Mouse (Mus musculus): ENCODE results near the gene Gba2.

The Gba2 gene

GRCm38 (mm10) chr4:43581381-43581780 lies 2.7 kb upstream of the Gba2 start:
- in situ Hi-C loops (cut with MboI) = no loop called here

DNA sequence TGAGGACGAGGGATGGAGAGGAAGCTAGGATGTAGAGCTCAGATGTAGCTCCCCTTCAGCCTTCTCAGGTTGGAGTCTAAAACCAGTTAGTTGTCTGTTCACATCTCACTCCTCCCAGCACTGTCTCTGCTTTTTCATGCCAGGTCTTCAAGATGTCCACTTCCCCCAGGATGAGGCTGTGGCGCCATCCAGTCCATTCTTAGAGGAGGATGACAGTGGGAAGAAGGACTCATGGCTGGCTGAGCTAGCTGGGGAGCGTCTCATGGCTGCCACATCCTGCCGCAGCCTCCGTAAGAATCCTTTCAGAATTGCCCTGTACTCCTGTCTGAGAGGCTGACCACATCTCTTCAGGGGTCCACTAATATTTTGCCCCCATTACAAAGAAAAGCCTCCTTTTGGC lies 2.0 kb upstream of the Gba2 start:
- in situ Hi-C loops (cut with MboI) = no loop called here

DNA sequence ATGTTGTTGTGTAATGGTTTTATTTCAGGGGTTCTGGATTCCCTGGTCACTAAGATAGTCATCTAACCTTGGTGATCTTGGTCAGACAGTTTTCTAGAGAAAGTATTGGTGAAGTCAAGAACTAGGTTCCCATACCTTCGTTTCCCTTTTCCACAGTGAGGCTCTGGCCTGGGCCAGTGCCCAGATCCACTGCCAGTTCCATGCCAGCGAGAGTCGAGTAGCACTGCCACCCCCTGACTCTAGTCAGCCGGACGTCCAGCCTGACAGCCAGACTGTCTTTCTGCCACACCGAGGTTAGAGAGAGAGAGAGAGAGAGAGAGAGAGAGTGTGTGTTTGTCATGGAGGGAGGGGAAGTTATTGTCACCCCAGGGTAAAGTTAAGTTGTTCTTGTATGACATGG lies 1.1 kb upstream of the Gba2 start:
- in situ Hi-C loops (cut with MboI) = no loop called here

DNA sequence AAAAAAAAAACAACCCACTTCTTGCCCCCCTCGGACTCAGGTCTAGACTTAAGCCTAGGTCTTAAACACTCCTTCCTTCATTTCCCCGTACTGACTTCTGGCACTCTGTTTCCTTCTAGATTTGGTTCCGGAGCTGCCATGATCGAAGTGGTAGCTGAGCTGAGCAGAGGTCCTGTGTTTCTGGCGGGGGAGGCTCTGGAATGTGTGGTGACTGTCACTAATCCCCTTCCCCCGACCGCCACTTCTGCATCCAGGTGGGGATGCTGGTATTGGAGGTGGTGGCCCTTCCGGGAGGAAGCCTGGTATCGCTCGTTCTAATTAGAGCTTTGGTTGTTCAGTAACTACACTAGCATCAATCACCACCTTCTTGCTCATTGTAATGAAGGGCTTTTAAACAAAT lies 583 bp upstream of the Gba2 start:
- in situ Hi-C loops (cut with MboI) = no loop called here

DNA sequence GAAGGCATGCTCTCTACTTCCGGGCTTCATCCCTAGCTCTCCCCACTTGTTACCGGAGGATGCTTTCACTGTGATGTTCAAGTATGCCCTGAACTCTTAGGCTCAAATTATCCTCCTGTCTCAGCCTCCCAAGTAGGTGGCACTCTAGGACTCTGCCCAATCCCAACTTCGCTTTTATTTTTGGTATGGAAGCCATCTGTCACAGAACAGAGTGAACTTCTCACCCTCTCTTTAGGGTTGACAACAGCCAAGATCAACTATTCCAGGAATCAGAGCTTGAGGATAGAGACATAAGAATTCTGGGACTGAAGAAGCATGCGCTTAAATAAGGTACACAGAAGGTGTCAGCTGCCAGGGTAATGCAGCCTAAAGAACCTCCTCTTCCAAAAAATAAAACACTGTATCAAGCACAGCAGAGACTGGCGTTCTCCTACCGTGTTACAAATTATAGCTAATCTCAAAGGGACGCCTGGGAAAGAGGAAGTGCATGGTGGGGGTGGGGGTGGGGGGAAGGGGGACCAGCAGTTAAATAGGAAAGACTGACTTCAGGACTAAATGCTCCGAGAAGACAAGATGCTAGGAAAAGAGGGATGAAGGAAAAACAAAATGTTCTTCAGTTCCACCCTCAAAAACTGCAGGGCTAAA lies 1.3 kb downstream of the Gba2 start:
- in situ Hi-C loops (cut with MboI) = no loop called here

GRCm38 (mm10) chr4:43575356-43575755 lies 3.3 kb downstream of the Gba2 start:
- in situ Hi-C loops (cut with MboI) = no loop called here

GRCm38 (mm10) chr4:43573561-43573960 lies 5.1 kb downstream of the Gba2 start:
- in situ Hi-C loops (cut with MboI) = loop anchor here (25.0 kb wide), 1 partner anchor 136 kb away; the partner anchor contains the start of genes Fam166b and Tesk1

DNA sequence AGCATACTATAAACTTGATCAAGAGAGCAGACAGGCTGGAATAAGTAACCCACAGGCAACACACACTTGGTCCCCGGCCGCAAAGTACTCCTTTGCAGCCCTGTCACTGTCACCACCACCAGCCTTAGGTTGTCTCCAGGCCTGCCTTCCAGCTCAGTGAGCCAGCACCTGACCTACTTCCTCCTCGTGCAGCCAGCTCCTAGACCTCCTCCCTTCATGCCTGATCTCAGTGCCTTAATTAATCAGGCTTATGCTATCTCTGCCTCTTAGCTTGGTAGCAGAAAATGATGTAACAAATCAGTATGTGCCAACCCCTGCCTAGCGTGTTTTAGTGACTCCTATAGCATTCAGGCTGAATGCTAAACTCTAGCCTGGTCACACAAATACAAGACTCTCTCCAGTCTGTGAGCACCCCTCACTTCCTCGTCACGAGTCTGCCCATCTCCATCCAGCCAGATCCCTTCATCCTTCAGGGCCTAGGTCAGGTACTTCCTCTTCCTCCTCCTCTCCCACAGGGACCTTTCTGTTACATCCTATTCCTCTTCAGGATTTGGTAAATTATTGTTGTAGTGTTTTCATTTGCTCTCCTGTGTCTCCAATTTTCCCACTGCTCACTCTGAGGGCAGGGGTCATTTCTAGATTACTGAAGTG lies 7.2 kb downstream of the Gba2 start:
- in situ Hi-C loops (cut with MboI) = loop anchor here (25.0 kb wide), 1 partner anchor 134 kb away; the partner anchor contains the start of genes Fam166b and Tesk1

GRCm38 (mm10) chr4:43567140-43567539 lies 11.5 kb downstream of the Gba2 start:
- in situ Hi-C loops (cut with MboI) = loop anchor here (25.0 kb wide), 1 partner anchor 130 kb away; the partner anchor contains the start of genes Fam166b and Tesk1

- in situ Hi-C loops (cut with MboI) = loop anchor here (25.0 kb wide), 1 partner anchor 127 kb away; the partner anchor contains the start of genes Fam166b and Tesk1
Measured at GRCm38 (mm10) chr4:43564231-43564630, 14.4 kb downstream of the Gba2 start.

DNA sequence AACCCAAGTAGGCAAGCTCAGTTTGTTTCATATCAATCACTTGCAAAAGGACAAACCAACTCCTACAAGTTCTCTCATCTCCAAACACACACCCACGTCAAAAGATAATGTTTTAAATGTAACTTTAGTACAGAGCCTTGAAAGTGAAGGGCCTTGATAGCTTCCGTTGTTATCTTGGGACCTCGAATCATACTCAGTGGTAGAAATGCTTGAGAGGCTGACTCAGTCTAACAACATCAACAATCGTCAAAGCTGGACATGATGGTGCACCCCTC lies 15.1 kb downstream of the Gba2 start:
- in situ Hi-C loops (cut with MboI) = loop anchor here (25.0 kb wide), 1 partner anchor 126 kb away; the partner anchor contains the start of genes Fam166b and Tesk1

DNA sequence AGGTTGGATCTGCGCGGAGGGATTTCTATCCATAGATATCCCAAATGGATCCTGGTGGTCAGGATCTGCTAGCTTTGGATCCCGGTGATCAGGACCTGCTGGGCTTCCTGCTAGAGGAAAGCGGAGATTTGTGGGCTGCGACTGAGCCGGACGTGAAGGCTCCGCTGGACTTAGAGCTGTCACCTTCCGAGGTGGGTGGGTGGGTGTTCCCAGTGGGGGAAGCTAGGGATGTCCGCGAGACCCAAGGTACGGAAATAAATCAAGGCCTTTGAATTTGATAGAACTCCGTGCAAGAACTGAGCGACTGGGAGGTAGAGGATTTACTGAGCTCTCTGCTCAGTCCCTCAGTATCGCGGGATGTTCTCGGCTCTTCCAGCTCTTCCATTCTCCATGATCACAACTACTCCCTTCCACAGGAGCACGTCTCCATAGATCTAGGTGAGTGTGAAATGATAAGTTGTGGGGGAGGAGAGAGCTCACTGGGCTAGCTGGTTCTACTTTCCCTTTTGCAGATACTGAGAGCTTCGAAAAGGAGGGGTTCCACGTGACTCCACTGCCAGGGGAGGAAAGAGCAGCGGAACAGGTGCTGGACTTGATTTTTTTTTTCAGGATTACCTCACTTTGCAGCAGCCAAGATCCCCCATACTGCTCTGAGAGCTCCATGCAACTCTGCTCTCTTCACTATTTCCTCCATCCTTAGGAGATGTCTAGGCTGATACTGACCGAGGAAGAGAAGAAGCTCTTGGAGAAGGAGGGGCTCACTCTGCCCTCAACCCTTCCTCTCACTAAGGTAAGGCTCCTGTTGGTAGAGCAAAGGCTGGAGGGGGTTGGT lies 15.7 kb downstream of the Gba2 start:
- in situ Hi-C loops (cut with MboI) = loop anchor here (25.0 kb wide), 1 partner anchor 126 kb away; the partner anchor contains the start of genes Fam166b and Tesk1

- in situ Hi-C loops (cut with MboI) = loop anchor here (25.0 kb wide), 1 partner anchor 125 kb away; the partner anchor contains the start of genes Fam166b and Tesk1
Measured at GRCm38 (mm10) chr4:43561997-43562768, 16.5 kb downstream of the Gba2 start, which contains the start of the genes Creb3 and Tln1. Creb3 (plus strand) TSS chr4:43562332. Tln1 (minus strand) TSS chr4:43562691.

GRCm38 (mm10) chr4:43561436-43561996 lies 17.2 kb downstream of the Gba2 start:
- in situ Hi-C loops (cut with MboI) = loop anchor here (25.0 kb wide), 1 partner anchor 124 kb away; the partner anchor contains the start of genes Fam166b and Tesk1

GRCm38 (mm10) chr4:43560976-43561375 lies 17.7 kb downstream of the Gba2 start:
- in situ Hi-C loops (cut with MboI) = loop anchor here (25.0 kb wide), 1 partner anchor 124 kb away; the partner anchor contains the start of genes Fam166b and Tesk1

DNA sequence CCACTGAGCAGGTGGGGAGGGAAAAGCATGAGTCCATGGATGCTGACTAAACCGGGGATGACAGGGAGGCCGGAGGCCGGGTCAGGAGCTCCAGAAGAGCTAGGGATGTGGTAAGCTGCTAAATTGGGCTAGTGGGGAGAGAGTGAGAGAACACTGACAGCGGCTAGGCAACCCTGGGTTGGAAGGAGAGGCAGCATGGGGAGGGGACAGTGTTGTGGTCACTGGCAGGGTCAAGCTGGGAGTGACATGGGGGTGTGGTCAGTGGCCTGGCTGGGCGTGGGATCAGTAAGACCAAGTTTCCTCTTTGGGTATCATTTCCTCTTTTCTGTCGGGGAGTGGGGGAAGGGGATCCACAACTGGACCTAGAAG lies 18.4 kb downstream of the Gba2 start:
- in situ Hi-C loops (cut with MboI) = loop anchor here (25.0 kb wide), 1 partner anchor 123 kb away; the partner anchor contains the start of genes Fam166b and Tesk1

- in situ Hi-C loops (cut with MboI) = loop anchor here (25.0 kb wide), 1 partner anchor 122 kb away; the partner anchor contains the start of genes Fam166b and Tesk1
Measured at GRCm38 (mm10) chr4:43559519-43560242, 19.0 kb downstream of the Gba2 start.

- in situ Hi-C loops (cut with MboI) = loop anchor here (25.0 kb wide), 1 partner anchor 121 kb away; the partner anchor contains the start of genes Fam166b and Tesk1
Measured at GRCm38 (mm10) chr4:43558631-43559356, 19.9 kb downstream of the Gba2 start.

- in situ Hi-C loops (cut with MboI) = loop anchor here (25.0 kb wide), 1 partner anchor 121 kb away; the partner anchor contains the start of genes Fam166b and Tesk1
Measured at GRCm38 (mm10) chr4:43558028-43558630, 20.5 kb downstream of the Gba2 start.

All from mature B cell (primary cell).